Mouse (Mus musculus) large intestine, adult 2 months (tissue): Measurements from ENCODE around the gene Mtfmt. TPM values are rescaled to one million over a fixed set of nuclear protein-coding genes. Genes with fewer than 3 reads are reported as not detected.

Experiments used
- DNase-seq: peaks from one replicate; pipeline ENCODE4 v3.0.0-alpha.2; 2012; ENCODE audit warnings: low read depth, low spot score
- WGBS: fragments of 180-500 bp; shearing (Covaris S2); methylation state at CpG from one replicate; pipeline ENCODE4 v1.1.7; 2018; 5-methylcytosine and 5-hydroxymethylcytosine counted together
- polyA plus RNA-seq: library from polyadenylated mRNA; depleted of rRNA; stranded (reverse); fragments of >200 nt; gene quantifications from 2 replicates; pipeline ENCODE4 v1.2.3, GENCODE M21; 2012

Gene Mtfmt
- polyA plus RNA-seq, 1 experiment, result 13.6 TPM

- peak; percentile 84 for DNase-seq
Observed at GRCm38 (mm10) chr9:65422760-65423501, 12.7 kb upstream of the Mtfmt start, which contains the start of gene Slc51b. Slc51b (minus strand) TSS chr9:65422955.

GRCm38 (mm10) chr9:65424393-65424792 lies 11.2 kb upstream of the Mtfmt start:
- WGBS, result 12% methylated on average over 3 of the region's 3 CpGs
- DNase-seq, result peak; percentile 64

More at GRCm38 (mm10) chr9:65422760-65423501, 12.7 kb upstream of the Mtfmt start, which contains the start of gene Slc51b:
- WGBS, result 31% methylated on average over 11 of the region's 11 CpGs

- no peak for DNase-seq
- 30% methylated on average over 2 of the region's 2 CpGs for WGBS
Observed at GRCm38 (mm10) chr9:65427511-65427910, 8.1 kb upstream of the Mtfmt start.

GRCm38 (mm10) chr9:65428003-65428402 lies 7.6 kb upstream of the Mtfmt start:
- WGBS, result 80% methylated on average over 5 of the region's 5 CpGs
- DNase-seq, result no peak

- no peak for DNase-seq
Observed at GRCm38 (mm10) chr9:65430401-65430800, 5.2 kb upstream of the Mtfmt start.

GRCm38 (mm10) chr9:65430921-65431320 lies 4.7 kb upstream of the Mtfmt start:
- WGBS, result 92% methylated on average over 5 of the region's 5 CpGs
- DNase-seq, result no peak

GRCm38 (mm10) chr9:65432236-65432635 lies 3.3 kb upstream of the Mtfmt start:
- DNase-seq, result peak; percentile 80
- 3% methylated on average over 3 of the region's 3 CpGs for WGBS

- DNase-seq, result no peak
Observed at GRCm38 (mm10) chr9:65434140-65434539, 1.4 kb upstream of the Mtfmt start.

GRCm38 (mm10) chr9:65435211-65435610 lies 371 bp upstream of the Mtfmt start:
- no peak for DNase-seq
- 60% methylated on average over 4 of the region's 4 CpGs for WGBS

More at GRCm38 (mm10) chr9:65434140-65434539, 1.4 kb upstream of the Mtfmt start:
- WGBS, result 69% methylated on average over 5 of the region's 5 CpGs

- no peak for DNase-seq
- WGBS, result 95% methylated on average over 4 of the region's 4 CpGs
Observed at GRCm38 (mm10) chr9:65444692-65445091, 9.1 kb downstream of the Mtfmt start.

GRCm38 (mm10) chr9:65447951-65448350 lies 12.4 kb downstream of the Mtfmt start:
- no peak for DNase-seq
- 92% methylated on average over 6 of the region's 6 CpGs for WGBS

- WGBS, result 75% methylated on average over 2 of the region's 2 CpGs
- no peak for DNase-seq
Observed at GRCm38 (mm10) chr9:65458975-65459374, 23.4 kb downstream of the Mtfmt start.

GRCm38 (mm10) chr9:65460198-65460597 lies 24.6 kb downstream of the Mtfmt start:
- DNase-seq, result no peak
- WGBS, result 59% methylated on average over 3 of the region's 3 CpGs

- peak; percentile 77 for DNase-seq
- WGBS, result under 1% methylated on average over 53 of the region's 53 CpGs
Observed at GRCm38 (mm10) chr9:65460732-65461442, 25.3 kb downstream of the Mtfmt start, which contains the start of gene Spg21. Spg21 (plus strand) TSS chr9:65460947.

- WGBS, result 79% methylated on average over 5 of the region's 5 CpGs
- no peak for DNase-seq
Observed at GRCm38 (mm10) chr9:65462544-65462943, 27.0 kb downstream of the Mtfmt start.

GRCm38 (mm10) chr9:65464161-65464560 lies 28.6 kb downstream of the Mtfmt start:
- no peak for DNase-seq
- 82% methylated on average over 6 of the region's 6 CpGs for WGBS

GRCm38 (mm10) chr9:65465241-65465640 lies 29.7 kb downstream of the Mtfmt start:
- WGBS, result 79% methylated on average over 2 of the region's 2 CpGs
- DNase-seq, result no peak

GRCm38 (mm10) chr9:65467686-65468085 lies 32.1 kb downstream of the Mtfmt start:
- WGBS, result 77% methylated on average over 11 of the region's 11 CpGs

GRCm38 (mm10) chr9:65472769-65473168 lies 37.2 kb downstream of the Mtfmt start:
- WGBS, result 75% methylated on average over 4 of the region's 4 CpGs
- no peak for DNase-seq

More at GRCm38 (mm10) chr9:65467686-65468085, 32.1 kb downstream of the Mtfmt start:
- no peak for DNase-seq

GRCm38 (mm10) chr9:65479158-65479557 lies 43.6 kb downstream of the Mtfmt start:
- WGBS, result 82% methylated on average over 8 of the region's 8 CpGs
- no peak for DNase-seq

GRCm38 (mm10) chr9:65480071-65480470 lies 44.5 kb downstream of the Mtfmt start:
- DNase-seq, result no peak
- 89% methylated on average over 5 of the region's 5 CpGs for WGBS
